Mouse (Mus musculus) brain, embryonic 14.5 days (tissue): Measurements from ENCODE around the gene Skp2.

ENCODE experiments used
- CTCF ChIP-seq: fragments of 200-500 bp; IDR thresholded peaks from 2 replicates; pipeline ENCODE4 v1.5.1; 2012; ENCODE audit warnings: inconsistent platforms, mild to moderate bottlenecking, moderate library complexity, borderline replicate concordance; ENCODE audit not compliant: insufficient read depth, insufficient read length; ENCODE audit errors: extremely low read depth
- POLR2A ChIP-seq: fragments of 200-500 bp; IDR thresholded peaks from 2 replicates; pipeline ENCODE4 v1.6.1; 2012; ENCODE audit warnings: mild to moderate bottlenecking, inconsistent platforms, borderline replicate concordance; ENCODE audit not compliant: poor library complexity, insufficient read depth, insufficient read length, severe bottlenecking; ENCODE audit errors: extremely low read depth

DNA sequence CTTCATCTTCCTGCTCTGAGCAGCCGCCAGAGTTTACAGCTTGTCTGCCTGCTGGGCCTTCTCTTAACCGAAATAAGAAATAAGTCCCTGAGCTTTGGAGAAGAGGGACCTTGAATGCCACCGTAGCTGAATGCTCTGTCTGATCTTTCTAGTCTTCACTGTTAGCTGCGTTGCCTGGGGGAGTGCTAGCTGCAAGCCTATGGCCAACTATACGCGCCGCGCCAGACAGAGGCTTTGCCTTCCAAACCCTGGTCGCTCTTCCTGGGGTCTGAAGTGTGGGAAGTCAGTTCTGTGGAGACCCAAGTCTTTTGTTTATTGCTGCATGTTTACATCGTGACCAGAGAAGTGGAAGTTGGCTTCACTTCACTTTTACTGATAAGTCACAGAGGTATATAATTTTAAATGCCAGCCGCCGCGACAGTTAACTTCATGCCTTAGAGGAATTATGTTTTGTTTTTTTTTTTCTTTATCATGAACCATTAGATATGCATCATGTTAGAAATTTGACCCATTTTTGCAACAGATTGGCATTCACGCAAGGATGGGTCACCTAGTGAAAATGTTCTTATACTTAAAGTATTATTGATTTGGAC, 79.5 kb downstream of the Skp2 start:
- TF ChIP-seq POLR2A = no peak
- TF ChIP-seq CTCF = no peak
